Mouse (Mus musculus) limb, embryonic 14.5 days (tissue): ENCODE data around the gene Aplp1. TPM values are rescaled to one million over a fixed set of nuclear protein-coding genes. Genes with fewer than 3 reads are reported as not detected.

ENCODE experiments used
- ATAC-seq: fragments of 200-750 bp; cut with Nextera tagmentation; 2 replicates; pipeline ENCODE4 v1.8.0; 2017; ENCODE audit warnings: low read depth, moderate number of reproducible peaks, moderate TSS enrichment; ENCODE audit not compliant: low FRiP score
- DNase-seq: peaks from one replicate; pipeline ENCODE4 v3.0.0-alpha.2; 2015; ENCODE audit warnings: low spot score
- H3K27ac ChIP-seq: fragments of 300-500 bp; sonication (generic); replicated peaks from 2 replicates; pipeline ENCODE4 v1.5.1; 2014; ENCODE audit warnings: low read depth, mild to moderate bottlenecking, low read length, moderate library complexity, mixed read lengths
- H3K27me3 ChIP-seq: fragments of 300-500 bp; sonication (generic); 2 replicates; pipeline ENCODE4 v1.6.1; 2014; ENCODE audit warnings: low read length, mixed read lengths; ENCODE audit not compliant: control insufficient read depth, insufficient read depth
- H3K36me3 ChIP-seq: fragments of 300-500 bp; sonication (generic); 2 replicates; pipeline ENCODE4 v1.6.1; 2014; ENCODE audit warnings: mild to moderate bottlenecking, low read length, moderate library complexity, mixed read lengths; ENCODE audit not compliant: control insufficient read depth, insufficient read depth
- H3K4me1 ChIP-seq: fragments of 300-500 bp; sonication (generic); 2 replicates; pipeline ENCODE4 v1.6.1; 2014; ENCODE audit warnings: antibody characterized with exemption, low read length, mixed read lengths; ENCODE audit not compliant: control insufficient read depth, insufficient read depth
- H3K4me2 ChIP-seq: fragments of 300-500 bp; sonication (generic); replicated peaks from 2 replicates; pipeline ENCODE4 v1.6.1; 2014; ENCODE audit warnings: low read depth, mild to moderate bottlenecking, low read length, moderate library complexity; ENCODE audit not compliant: severe bottlenecking
- H3K4me3 ChIP-seq: fragments of 300-500 bp; sonication (generic); replicated peaks from 2 replicates; pipeline ENCODE4 v1.5.1; 2014; ENCODE audit warnings: low read length
- H3K9ac ChIP-seq: fragments of 300-500 bp; sonication (generic); 2 replicates; pipeline ENCODE4 v1.6.1; 2014; ENCODE audit warnings: mild to moderate bottlenecking, low read depth, low read length, moderate library complexity; ENCODE audit not compliant: severe bottlenecking
- H3K9me3 ChIP-seq: fragments of 300-500 bp; sonication (generic); 2 replicates; pipeline ENCODE4 v1.6.1; 2016; ENCODE audit warnings: low read length; ENCODE audit not compliant: control insufficient read depth
- POLR2A ChIP-seq: fragments of 200-500 bp; IDR thresholded peaks from 2 replicates; pipeline ENCODE4 v1.8.0; 2012; ENCODE audit warnings: inconsistent platforms, mild to moderate bottlenecking, moderate library complexity, borderline replicate concordance; ENCODE audit not compliant: insufficient read depth, insufficient read length; ENCODE audit errors: extremely low read depth
- WGBS: fragments of 180-500 bp; shearing (Covaris S2); extraction: QIAGEN DNeasy Blood & Tissue Kit; methylation state at CpG from one replicate; pipeline ENCODE4 v1.1.7; 2014; 5-methylcytosine and 5-hydroxymethylcytosine counted together
- polyA plus RNA-seq, 2 experiments: library from polyadenylated mRNA; depleted of rRNA in 1 of 2; stranded (reverse) in 1 of 2; unstranded in 1 of 2; fragments of >200 nt; fragmentation: Nextera tagmentation in 1 of 2; extraction: Ambion mirVana in 1 of 2; gene quantifications; 2 replicates each; pipeline versions ENCODE4 v1.2.1 to v1.2.3; 2012 to 2014

Gene Aplp1
- polyA plus RNA-seq, 2 experiments, result 31.4 to 41.9 TPM

DNA sequence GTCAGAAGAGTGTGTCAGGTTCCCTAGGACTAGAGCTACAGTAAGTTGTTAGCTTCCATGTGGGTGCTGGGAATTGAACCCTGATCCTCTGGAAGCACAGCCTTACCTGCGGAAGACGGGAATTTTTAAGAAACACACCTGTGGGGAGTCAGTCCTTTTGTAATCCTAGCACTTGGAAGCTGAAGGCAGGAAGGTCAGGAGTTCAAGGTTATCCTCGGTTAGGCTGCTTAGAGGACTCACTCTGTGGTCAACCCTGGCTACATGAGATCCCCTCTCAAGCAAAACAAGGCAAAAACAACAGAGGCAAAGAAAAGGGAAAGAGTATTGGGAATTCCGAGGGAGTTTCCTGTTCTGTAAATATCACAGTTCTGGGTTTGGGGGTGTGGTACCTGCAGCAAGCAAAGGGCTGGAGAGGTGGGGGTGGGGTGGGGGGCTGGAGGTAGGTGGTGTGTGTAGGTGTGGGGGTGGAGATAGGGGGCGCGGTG lies 19.5 kb upstream of the Aplp1 start:
- Histone ChIP-seq H3K27me3 (peaks cover 78% of the 10 kb centered on the region), H3K4me2 (no peak overlapping the region), H3K27ac (no peak overlapping the region), H3K4me1 (no peaks in the 10 kb centered on the region), H3K9ac (no peak overlapping the region), H3K36me3 (no peaks in the 10 kb centered on the region), H3K4me3 (no peak overlapping the region), H3K9me3 (no peaks in the 10 kb centered on the region)
- DNase-seq, result no peak
- no peak for TF ChIP-seq POLR2A
- 12% methylated on average over 6 of the region's 6 CpGs for WGBS
- no peak for ATAC-seq

DNA sequence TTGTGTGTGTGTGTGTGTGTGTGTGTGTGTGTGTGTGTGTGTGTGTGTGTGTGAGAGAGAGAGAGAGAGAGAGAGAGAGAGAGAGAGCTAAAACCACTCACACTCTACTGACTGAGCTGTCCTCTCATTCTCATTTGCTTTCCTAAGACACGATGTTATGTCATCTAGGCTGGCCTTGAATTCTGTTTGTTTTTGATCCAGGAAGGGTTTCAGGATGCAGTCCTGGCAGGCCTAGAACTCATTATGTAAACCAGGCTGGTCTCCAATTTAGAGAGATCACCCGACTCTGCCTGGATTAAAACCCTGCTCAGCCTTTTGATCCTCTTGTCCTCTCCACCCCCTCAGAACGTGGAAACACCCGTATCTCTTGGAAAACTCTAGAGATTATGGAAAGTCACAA lies 18.7 kb upstream of the Aplp1 start:
- ATAC-seq (no peak), DNase-seq (no peak)
- peaks cover 85% of the 10 kb centered on the region for H3K27me3 ChIP-seq
- no peak overlapping the region for H3K4me3 ChIP-seq
- H3K9ac ChIP-seq, result no peak overlapping the region
- H3K36me3 ChIP-seq, result no peaks in the 10 kb centered on the region
- WGBS, result 24% methylated on average over 4 of the region's 4 CpGs
- no peak overlapping the region for H3K4me2 ChIP-seq
- no peaks in the 10 kb centered on the region for H3K4me1 ChIP-seq
- no peak overlapping the region for H3K27ac ChIP-seq
- no peak for TF ChIP-seq POLR2A
- H3K9me3 ChIP-seq, result no peaks in the 10 kb centered on the region

DNA sequence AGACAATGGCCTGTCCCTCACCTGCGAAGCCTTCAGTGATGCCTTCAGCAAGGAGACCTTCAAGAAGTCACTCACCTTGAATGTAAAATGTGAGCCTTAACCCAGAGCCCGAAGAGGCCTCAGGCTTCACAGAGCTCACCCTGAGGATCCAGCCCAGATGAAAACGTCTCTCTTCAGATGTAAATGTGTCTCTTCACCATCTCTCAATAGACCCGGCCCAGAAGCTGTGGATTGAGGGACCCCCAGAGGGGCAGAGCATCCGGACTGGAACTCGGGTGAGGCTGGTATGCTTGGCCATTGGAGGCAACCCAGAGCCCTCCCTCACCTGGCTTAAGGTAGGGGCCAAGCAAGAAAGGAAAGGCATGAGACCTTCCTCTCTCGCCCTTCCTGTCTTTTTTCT lies 18.2 kb upstream of the Aplp1 start:
- Histone ChIP-seq H3K4me3 (no peak overlapping the region), H3K4me2 (no peak overlapping the region), H3K9me3 (no peaks in the 10 kb centered on the region), H3K4me1 (no peaks in the 10 kb centered on the region), H3K9ac (no peak overlapping the region), H3K27me3 (peaks cover 87% of the 10 kb centered on the region), H3K27ac (no peak overlapping the region), H3K36me3 (no peaks in the 10 kb centered on the region)
- TF ChIP-seq POLR2A, result no peak
- no peak for ATAC-seq
- no peak for DNase-seq
- 24% methylated on average over 7 of the region's 7 CpGs for WGBS

DNA sequence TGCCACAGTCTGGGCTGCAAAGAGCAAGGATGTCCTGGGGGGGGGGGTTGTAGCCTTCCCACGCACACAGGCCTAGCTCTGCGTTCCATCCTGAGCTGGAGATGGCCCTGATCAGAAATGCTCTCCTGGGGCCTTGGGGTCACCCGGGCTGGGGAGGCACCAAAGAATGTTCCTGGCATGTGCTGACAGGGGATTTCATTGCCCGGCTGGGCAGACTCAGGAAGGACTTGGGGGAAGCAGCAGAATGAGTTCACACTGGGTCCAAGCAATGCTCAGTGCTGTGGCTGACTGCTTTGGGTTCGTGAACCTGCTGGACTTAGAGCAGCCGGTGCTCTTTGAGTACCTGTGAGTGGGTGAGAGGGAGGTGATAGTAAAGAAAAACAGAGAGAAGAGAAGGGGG lies 14.1 kb upstream of the Aplp1 start:
- no peak for TF ChIP-seq POLR2A
- 40% methylated on average over 6 of the region's 6 CpGs for WGBS

GRCm38 (mm10) chr7:30457629-30458330 lies 12.4 kb upstream of the Aplp1 start, which contains the start of the genes Kirrel2 and Nphs1:
Gene Kirrel2, minus strand, starts transcription at chr7:30457690.
Gene Nphs1, plus strand, starts transcription at chr7:30458315.
- ATAC-seq (peak; percentile 60; the same call in 1 of the 2 replicates), DNase-seq (peak; percentile 22)
- Histone ChIP-seq H3K4me3 (peak within 1 kb of the TSS; percentile 1; the same call in 1 of the 2 replicates), H3K4me2 (peak within 1 kb of the TSS; percentile 21), H3K36me3 (no peaks in the 10 kb centered on the region), H3K9ac (no peak within 1 kb of the TSS), H3K4me1 (0 out of 2 replicates have a peak, but pooled peaks cover 4% of the 10 kb centered on the region), H3K27me3 (peaks cover 96% of the 10 kb centered on the region), H3K27ac (no peak within 1 kb of the TSS), H3K9me3 (peaks cover 6% of the 10 kb centered on the region; the same call in 1 of the 2 replicates)
- no peak for TF ChIP-seq POLR2A
- WGBS, result 1% methylated on average over 16 of the region's 16 CpGs

More for the DNA sequence above, 14.1 kb upstream of the Aplp1 start:
- Histone ChIP-seq H3K9ac (no peak overlapping the region), H3K4me2 (no peak overlapping the region), H3K36me3 (no peaks in the 10 kb centered on the region), H3K4me3 (no peak overlapping the region), H3K27ac (no peak overlapping the region), H3K27me3 (peaks cover 90% of the 10 kb centered on the region), H3K4me1 (0 out of 2 replicates have a peak, but pooled peaks cover 4% of the 10 kb centered on the region), H3K9me3 (peaks cover 6% of the 10 kb centered on the region; the same call in 1 of the 2 replicates)
- ATAC-seq (no peak), DNase-seq (no peak)
